Mouse (Mus musculus) right cerebral cortex, postnatal 25 days (tissue): Measurements from ENCODE around the gene Ranbp9.
"Not testable (repeated sequence)": the region's sequence is repeated elsewhere in the genome, so short reads cannot be mapped to it uniquely, and the experiment has no call there.

Experiments used
- DNase-seq: peaks from one replicate; pipeline ENCODE4 v3.0.0; 2022

Gene Ranbp9

GRCm38 (mm10) chr13:43495645-43496044, 14.6 kb upstream of the Ranbp9 start:
- DNase-seq, result no peak

- DNase-seq, result no peak
Measured at GRCm38 (mm10) chr13:43493725-43494124, 12.6 kb upstream of the Ranbp9 start.

- peak; percentile 38 for DNase-seq
Measured at GRCm38 (mm10) chr13:43493058-43493481, 12.0 kb upstream of the Ranbp9 start.

GRCm38 (mm10) chr13:43486501-43487213, 5.6 kb upstream of the Ranbp9 start:
- no peak for DNase-seq

- DNase-seq, result no peak
Measured at GRCm38 (mm10) chr13:43485278-43485976, 4.3 kb upstream of the Ranbp9 start.

- no peak for DNase-seq
Measured at GRCm38 (mm10) chr13:43482782-43483181, 1.7 kb upstream of the Ranbp9 start.

GRCm38 (mm10) chr13:43481859-43482245, 770 bp upstream of the Ranbp9 start:
- DNase-seq, result no peak

- DNase-seq, result no peak
Measured at GRCm38 (mm10) chr13:43480595-43480956, 506 bp downstream of the Ranbp9 start.

GRCm38 (mm10) chr13:43479767-43480571, 1.1 kb downstream of the Ranbp9 start:
- peak; percentile 27 for DNase-seq

GRCm38 (mm10) chr13:43479024-43479705, 1.9 kb downstream of the Ranbp9 start:
- DNase-seq, result no peak

- DNase-seq, result no peak
Measured at GRCm38 (mm10) chr13:43478586-43478985, 2.5 kb downstream of the Ranbp9 start.

- no peak for DNase-seq
Measured at GRCm38 (mm10) chr13:43477098-43477697, 3.9 kb downstream of the Ranbp9 start.

GRCm38 (mm10) chr13:43476226-43476625, 4.9 kb downstream of the Ranbp9 start:
- DNase-seq, result no peak

GRCm38 (mm10) chr13:43474722-43475121, 6.4 kb downstream of the Ranbp9 start:
- DNase-seq, result no peak

GRCm38 (mm10) chr13:43471861-43472260, 9.2 kb downstream of the Ranbp9 start:
- not testable (repeated sequence) for DNase-seq

GRCm38 (mm10) chr13:43469607-43470006, 11.5 kb downstream of the Ranbp9 start:
- no peak for DNase-seq

GRCm38 (mm10) chr13:43464605-43465004, 16.5 kb downstream of the Ranbp9 start:
- no peak for DNase-seq

GRCm38 (mm10) chr13:43457161-43457560, 23.9 kb downstream of the Ranbp9 start:
- DNase-seq, result no peak

GRCm38 (mm10) chr13:43454431-43454830, 26.7 kb downstream of the Ranbp9 start:
- DNase-seq, result no peak

- DNase-seq, result no peak
Measured at GRCm38 (mm10) chr13:43452843-43453605, 28.1 kb downstream of the Ranbp9 start.

GRCm38 (mm10) chr13:43452177-43452576, 28.9 kb downstream of the Ranbp9 start:
- no peak for DNase-seq

- DNase-seq, result no peak
Measured at GRCm38 (mm10) chr13:43450686-43451085, 30.4 kb downstream of the Ranbp9 start.
